Mouse (Mus musculus) CH12.LX (cell line): ENCODE results near the gene Pde8b. TPM values are rescaled to one million over a fixed set of nuclear protein-coding genes. Genes with fewer than 3 reads are reported as not detected.

Experiments
- DNase-seq: peaks from one replicate; pipeline ENCODE4 v3.0.0-alpha.2; 2013; ENCODE audit errors: extremely low read depth
- H3K27ac ChIP-seq: 2 replicates; pipeline ENCODE4 v1.5.1; 2012; ENCODE audit warnings: low read depth, mild to moderate bottlenecking, control low read depth, moderate library complexity; ENCODE audit not compliant: insufficient read depth
- H3K27me3 ChIP-seq: replicated peaks from 2 replicates; pipeline ENCODE3; 2012; ENCODE audit warnings: inconsistent platforms
- H3K36me3 ChIP-seq, 2 experiments: replicated peaks in 1 of 2; 2 replicates each; pipeline versions ENCODE3 to v1.6.1; 2012; ENCODE audit warnings: inconsistent platforms in 1 of 2, low read length in 1 of 2, mild to moderate bottlenecking in 1 of 2, mixed read lengths in 1 of 2, moderate library complexity in 1 of 2; ENCODE audit not compliant: control insufficient read depth in 1 of 2, insufficient read depth in 1 of 2
- H3K4me1 ChIP-seq, 2 experiments: 2 replicates each; pipeline ENCODE4 v1.6.1; 2012; ENCODE audit warnings: inconsistent platforms in 1 of 2, moderate library complexity in 1 of 2; ENCODE audit not compliant: insufficient read depth in 2 of 2, control insufficient read depth in 1 of 2
- H3K4me2 ChIP-seq: 2 replicates; pipeline ENCODE4 v1.6.1; 2012; ENCODE audit warnings: low read depth, mild to moderate bottlenecking, control low read depth; ENCODE audit not compliant: poor library complexity, insufficient read depth, severe bottlenecking
- H3K4me3 ChIP-seq, 3 experiments: fragments of 150-350 bp in 1 of 3; sonication (generic) in 1 of 3; replicated peaks in 1 of 3; 2 replicates each; pipeline versions ENCODE3 to v1.5.1; 2011 to 2012; ENCODE audit warnings: low read depth in 2 of 3, low read length in 2 of 3, mild to moderate bottlenecking in 2 of 3, moderate library complexity in 2 of 3, control low read depth in 1 of 3, improper control_type of control experiment in 1 of 3, inconsistent platforms in 1 of 3, mixed read lengths in 1 of 3; ENCODE audit not compliant: poor library complexity in 1 of 3
- H3K79me2 ChIP-seq: replicated peaks from 2 replicates; pipeline ENCODE4 v1.6.1; 2012; ENCODE audit warnings: mild to moderate bottlenecking, moderate library complexity; ENCODE audit not compliant: control insufficient read depth, poor library complexity, insufficient read depth, severe bottlenecking; ENCODE audit errors: extremely low read depth
- H3K9ac ChIP-seq: 2 replicates; pipeline ENCODE4 v1.6.1; 2012; ENCODE audit warnings: low read depth, mild to moderate bottlenecking, control low read depth, moderate library complexity; ENCODE audit not compliant: insufficient read depth
- H3K9me3 ChIP-seq: replicated peaks from 2 replicates; pipeline ENCODE3; 2012; ENCODE audit warnings: low read length, inconsistent platforms, mixed read lengths
- CHD1 ChIP-seq: IDR thresholded peaks from 2 replicates; pipeline ENCODE4 v1.6.1; 2012; ENCODE audit warnings: low read depth, low read length, improper control_type of control experiment, inconsistent platforms
- CTCF ChIP-seq, 2 experiments: IDR thresholded peaks in 1 of 2; conservative IDR thresholded peaks in 1 of 2; 2 replicates each; pipeline ENCODE4 v1.5.1; 2011 to 2012; ENCODE audit warnings: low read depth in 2 of 2, low read length in 2 of 2, improper control_type of control experiment in 1 of 2, inconsistent platforms in 1 of 2, mild to moderate bottlenecking in 1 of 2, moderate library complexity in 1 of 2
- EP300 ChIP-seq: IDR thresholded peaks from 2 replicates; pipeline ENCODE4 v1.6.1; 2011; ENCODE audit warnings: low read length, improper control_type of control experiment
- HCFC1 ChIP-seq: IDR thresholded peaks from 2 replicates; pipeline ENCODE4 v1.6.1; 2012; ENCODE audit warnings: low read depth, mild to moderate bottlenecking, inconsistent platforms, low read length, improper control_type of control experiment
- JUND ChIP-seq: conservative IDR thresholded peaks from 2 replicates; pipeline ENCODE4 v1.6.1; 2011; ENCODE audit warnings: low read depth, low read length, improper control_type of control experiment
- MAFK ChIP-seq: IDR thresholded peaks from 2 replicates; pipeline ENCODE4 v1.6.1; 2011; ENCODE audit warnings: low read length, improper control_type of control experiment; ENCODE audit not compliant: insufficient replicate concordance
- MAX ChIP-seq: IDR thresholded peaks from 2 replicates; pipeline ENCODE4 v1.6.1; 2011; ENCODE audit warnings: low read length, improper control_type of control experiment
- MAZ ChIP-seq: IDR thresholded peaks from 2 replicates; pipeline ENCODE4 v1.6.1; 2012; ENCODE audit warnings: low read depth, mild to moderate bottlenecking, inconsistent platforms, low read length, improper control_type of control experiment, moderate library complexity
- MXI1 ChIP-seq: IDR thresholded peaks from 2 replicates; pipeline ENCODE4 v1.6.1; 2011; ENCODE audit warnings: mild to moderate bottlenecking, low read depth, low read length, improper control_type of control experiment
- MYC ChIP-seq: IDR thresholded peaks from 2 replicates; pipeline ENCODE4 v1.6.1; 2011; ENCODE audit warnings: low read depth, mild to moderate bottlenecking, improper control_type of control experiment, low read length
- NELFE ChIP-seq: IDR thresholded peaks from 2 replicates; pipeline ENCODE4 v1.6.1; 2011; ENCODE audit warnings: low read depth, low read length, improper control_type of control experiment
- POLR2A ChIP-seq: IDR thresholded peaks from 2 replicates; pipeline ENCODE4 v1.6.1; 2011; ENCODE audit warnings: low read depth, mild to moderate bottlenecking, improper control_type of control experiment, low read length
- POLR2AphosphoS2 ChIP-seq: IDR thresholded peaks from 2 replicates; pipeline ENCODE4 v1.6.1; 2011; ENCODE audit warnings: low read depth, low read length, improper control_type of control experiment
- RCOR1 ChIP-seq: conservative IDR thresholded peaks from 2 replicates; pipeline ENCODE4 v1.6.1; 2012; ENCODE audit warnings: low read depth, mild to moderate bottlenecking, inconsistent platforms, low read length, improper control_type of control experiment
- TBP ChIP-seq: conservative IDR thresholded peaks from 2 replicates; pipeline ENCODE4 v1.6.1; 2011; ENCODE audit warnings: low read depth, low read length, improper control_type of control experiment
- TCF12 ChIP-seq: IDR thresholded peaks from 2 replicates; pipeline ENCODE4 v1.6.1; 2014; ENCODE audit warnings: low read depth, mild to moderate bottlenecking, inconsistent platforms, low read length, improper control_type of control experiment
- USF2 ChIP-seq: conservative IDR thresholded peaks from 2 replicates; pipeline ENCODE4 v1.6.1; 2011; ENCODE audit warnings: low read depth, low read length, improper control_type of control experiment
- ZNF384 ChIP-seq: IDR thresholded peaks from 2 replicates; pipeline ENCODE4 v1.6.1; 2012; ENCODE audit warnings: low read depth, low read length, improper control_type of control experiment, inconsistent platforms
- dilution Hi-C: fragments of 300-500 bp; cut with MboI; formaldehyde crosslinking; loops from 2 replicates; pipeline ENCODE4 v1.14.3; 2020; ENCODE audit warnings: low sequenced_read_pairs; ENCODE audit not compliant: extremely low pct_unique_long_range_greater_than_20kb, extremely low pct_ligation_motif_present
- in situ Hi-C: fragments of 300-500 bp; cut with MboI; formaldehyde crosslinking; loops from 3 replicates; pipeline ENCODE4 v1.14.3; 2019; ENCODE audit warnings: low sequenced_read_pairs, low pct_ligation_motif_present, low pct_unique_long_range_greater_than_20kb, mixed read lengths
- polyA plus RNA-seq: library from polyadenylated mRNA; unstranded; fragments of >175 nt; gene quantifications from 2 replicates; pipeline ENCODE4 v1.2.1, GENCODE M21; 2012; ENCODE audit warnings: low read depth; ENCODE audit not compliant: insufficient read length
- total RNA-seq, 2 experiments: library from RNA; depleted of rRNA; stranded (reverse); fragments of 300-350 nt in 1 of 2; fragments of >200 nt in 1 of 2; gene quantifications; 2 replicates each; pipeline ENCODE4 v1.2.3; 2012 to 2014

Pde8b gene
- total and polyA plus RNA-seq, 3 experiments: 0.25 to 2.0 (median 0.93) TPM

DNA sequence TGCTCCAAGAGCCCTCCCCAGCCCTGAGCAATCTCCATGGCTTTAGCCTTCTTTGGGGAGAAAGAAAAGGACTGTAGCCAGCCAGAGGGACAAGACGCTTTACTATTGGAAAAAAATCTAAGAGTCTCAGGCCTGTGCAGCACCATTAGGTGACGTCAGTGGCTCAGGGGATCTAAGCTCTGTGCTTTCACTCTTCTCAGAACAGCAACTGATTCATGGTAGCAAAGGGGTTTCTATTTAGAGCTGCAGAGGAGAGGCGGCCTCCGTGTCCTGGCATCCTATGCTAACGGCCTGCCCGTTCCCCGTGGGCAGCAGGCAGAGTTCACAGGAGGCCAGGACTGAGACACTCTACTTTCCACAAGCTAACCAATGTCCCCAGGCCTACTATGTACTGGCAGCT, 169.1 kb downstream of the Pde8b start:
- Histone ChIP-seq H3K27me3 (no peaks in the 10 kb centered on the region), H3K4me3 (no peak overlapping the region), H3K27ac (peak overlapping the region; percentile 40; the same call in 1 of the 2 replicates), H3K9me3 (no peaks in the 10 kb centered on the region), H3K36me3 (no peaks in the 10 kb centered on the region), H3K79me2 (no peaks in the 10 kb centered on the region), H3K4me2 (peak overlapping the region; percentile 16; the same call in 1 of the 2 replicates), H3K4me1 (peaks cover 22 to 74% of the 10 kb centered on the region in 2 experiments), H3K9ac (0 out of 2 replicates have a peak overlapping the region, but pooled peaks have one; percentile 3)
- DNase-seq: no peak
- in situ Hi-C loops (no loop called here), dilution Hi-C loops (no loop called here)
- TF ChIP-seq RCOR1 (no peak), JUND (no peak), MAX (no peak), USF2 (no peak), NELFE (no peak), CHD1 (no peak), CTCF (conservative IDR thresholded peaks at IDR 0.05 in 1 of 2, IDR thresholded peaks at IDR 0.05 in 1 of 2; ENCODE audit: low read depth in 2 of 2, low read length in 2 of 2) (no peak), MAZ (no peak), MXI1 (no peak)

DNA sequence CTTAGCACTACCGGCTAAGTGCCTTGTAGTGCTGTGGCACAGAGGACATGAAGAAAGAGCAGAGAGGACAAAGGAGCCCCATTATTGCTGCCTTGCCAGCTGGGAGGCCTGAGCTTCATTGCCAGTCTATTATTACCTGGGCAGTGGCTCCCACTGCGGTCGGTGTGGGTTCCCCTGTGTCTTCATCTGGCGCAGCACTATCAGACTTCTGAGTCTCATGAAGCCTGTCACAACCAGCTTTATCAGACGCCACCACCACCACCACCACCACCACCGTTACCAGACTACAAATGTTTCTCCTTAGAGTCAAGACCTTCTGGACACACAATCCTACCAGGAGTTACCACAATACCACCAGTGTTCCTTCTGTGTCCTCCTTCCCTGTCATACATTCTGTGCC, 171.6 kb downstream of the Pde8b start:
- Histone ChIP-seq H3K4me1 (peaks cover 27 to 87% of the 10 kb centered on the region in 2 experiments), H3K36me3 (no peaks in the 10 kb centered on the region), H3K9ac (no peak overlapping the region), H3K79me2 (no peaks in the 10 kb centered on the region), H3K27ac (no peak overlapping the region)
- no peak for DNase-seq
- in situ Hi-C loops (no loop called here), dilution Hi-C loops (no loop called here)
- TF ChIP-seq MYC: no peak
- TF ChIP-seq TCF12: no peak
- no peak for TF ChIP-seq POLR2AphosphoS2
- no peak for TF ChIP-seq MAFK
- no peak for TF ChIP-seq MAX
- TF ChIP-seq ZNF384: no peak
- TF ChIP-seq TBP: no peak
- TF ChIP-seq EP300: no peak
- no peak for TF ChIP-seq HCFC1
- TF ChIP-seq POLR2A: no peak
- TF ChIP-seq, all 38 proteins: peak for 0
- Histone ChIP-seq H3K9me3 (peaks cover 7% of the 10 kb centered on the region), H3K4me2 (no peak overlapping the region), H3K27me3 (no peaks in the 10 kb centered on the region), H3K4me3 (no peak overlapping the region)
